Comparison of ENCODE assay signal across 15 mouse cellular contexts in the genomic region with DNA sequence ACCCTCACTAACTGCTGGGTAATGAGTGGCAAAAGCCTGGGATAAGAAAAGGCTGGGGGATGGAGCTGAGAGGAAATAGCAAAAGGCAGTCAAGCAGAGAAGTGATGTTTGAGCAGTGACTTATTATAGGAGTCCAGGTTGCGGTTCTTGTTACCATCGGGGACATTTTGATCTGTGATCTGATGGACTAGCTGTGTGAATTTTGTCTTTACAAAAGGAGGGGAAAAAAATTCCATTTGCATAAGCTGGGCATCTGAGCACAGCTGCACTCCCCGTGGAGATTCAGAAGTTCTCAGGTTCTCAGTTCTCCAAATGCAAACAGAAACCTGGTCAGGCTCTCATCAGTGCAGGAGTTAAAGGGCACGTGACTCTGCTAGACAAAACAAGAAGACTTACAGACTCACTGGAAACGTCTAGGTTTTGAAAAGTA. TPM values are rescaled to one million over a fixed set of nuclear protein-coding genes. Genes with fewer than 3 reads are reported as not detected.
A peak's percentile ranks its signal among the peaks of the same experiment; 100 is the strongest.
DNase-seq lines count a peak whose midpoint lies in the region; ATAC-seq and TF ChIP-seq lines count a peak whose summit lies in the region.
"Had no signal": no experiment of that assay in that cellular context is flagged by ENCODE, and none has a peak within 500 bp of the region (broad histone marks: within the 10 kb centered on the region; RNA-seq: fewer than 3 reads in every experiment).

No protein-coding gene starts in this region.

- H3K27ac ChIP-seq in heart, embryonic 13.5 days (replicated peaks) = no peak overlapping the region
- H3K27ac ChIP-seq in limb, embryonic 15.5 days = peak overlapping the region; percentile 38; the same call in 1 of the 2 replicates
- H3K27ac ChIP-seq in liver, embryonic 12.5 days = no peak overlapping the region
- H3K27ac ChIP-seq: forebrain, embryonic 15.5 days; liver, embryonic 14.5 days; midbrain, embryonic 12.5 days; neural tube, embryonic 15.5 days had no signal

- H3K27me3 ChIP-seq in heart, embryonic 13.5 days (replicated peaks) = no peaks in the 10 kb centered on the region
- no peaks in the 10 kb centered on the region for H3K27me3 ChIP-seq in limb, embryonic 15.5 days
- no peaks in the 10 kb centered on the region for H3K27me3 ChIP-seq in liver, embryonic 12.5 days (replicated peaks)
- H3K27me3 ChIP-seq: forebrain, embryonic 15.5 days; midbrain, embryonic 12.5 days; neural tube, embryonic 15.5 days had no signal

- no peak for DNase-seq in heart, adult 11 months
- DNase-seq in brain, embryonic 14.5 days (ENCODE audit: low read depth) = peak; percentile 22
- DNase-seq in kidney, adult 9 months = peak; percentile 87
- DNase-seq in lung, postnatal 25 days (ENCODE audit: low spot score) = no peak
- no peak for DNase-seq in thymus, postnatal 10 days (ENCODE audit: low spot score in 2 of 2)
- DNase-seq: cerebellum, postnatal 25 days; heart, adult 18-20 months; thymus, postnatal 4 days had no signal

- no peaks in the 10 kb centered on the region for H3K9me3 ChIP-seq in heart, embryonic 13.5 days
- no peaks in the 10 kb centered on the region for H3K9me3 ChIP-seq in limb, embryonic 15.5 days
- no peaks in the 10 kb centered on the region for H3K9me3 ChIP-seq in liver, embryonic 12.5 days (replicated peaks)
- H3K9me3 ChIP-seq: forebrain, embryonic 15.5 days; midbrain, embryonic 12.5 days; neural tube, embryonic 15.5 days had no signal

- H3K4me3 ChIP-seq in heart, embryonic 13.5 days = no peak overlapping the region
- H3K4me3 ChIP-seq in limb, embryonic 15.5 days = no peak overlapping the region
- no peak overlapping the region for H3K4me3 ChIP-seq in liver, embryonic 12.5 days
- H3K4me3 ChIP-seq: forebrain, embryonic 15.5 days; midbrain, embryonic 12.5 days; neural tube, embryonic 15.5 days had no signal

- 28% methylated on average over 5 of the region's 5 CpGs for WGBS in heart, embryonic 13.5 days
- WGBS in limb, embryonic 15.5 days = 22% methylated on average over 5 of the region's 5 CpGs
- WGBS in liver, embryonic 12.5 days (ENCODE audit: insufficient replicate concordance) = 42% methylated on average over 5 of the region's 5 CpGs

- H3K36me3 ChIP-seq in heart, embryonic 13.5 days = no peaks in the 10 kb centered on the region
- no peaks in the 10 kb centered on the region for H3K36me3 ChIP-seq in limb, embryonic 15.5 days
- H3K36me3 ChIP-seq in liver, embryonic 12.5 days = no peaks in the 10 kb centered on the region
- H3K36me3 ChIP-seq: forebrain, embryonic 15.5 days; midbrain, embryonic 12.5 days; neural tube, embryonic 15.5 days had no signal

- H3K9ac ChIP-seq in heart, embryonic 13.5 days = no peak overlapping the region
- no peak overlapping the region for H3K9ac ChIP-seq in limb, embryonic 15.5 days
- no peak overlapping the region for H3K9ac ChIP-seq in liver, embryonic 12.5 days
- H3K9ac ChIP-seq: forebrain, embryonic 15.5 days; liver, embryonic 14.5 days; midbrain, embryonic 12.5 days; neural tube, embryonic 15.5 days had no signal

- 0 out of 2 replicates have a peak overlapping the region, but pooled peaks have one; percentile 4 for H3K4me2 ChIP-seq in heart, embryonic 13.5 days
- no peak overlapping the region for H3K4me2 ChIP-seq in limb, embryonic 15.5 days
- no peak overlapping the region for H3K4me2 ChIP-seq in liver, embryonic 12.5 days
- H3K4me2 ChIP-seq: forebrain, embryonic 15.5 days; midbrain, embryonic 12.5 days; neural tube, embryonic 15.5 days had no signal

- no peak for TF ChIP-seq CTCF in brain, embryonic 14.5 days (IDR thresholded peaks at IDR 0.05; ENCODE audit: borderline replicate concordance, extremely low read depth, insufficient read depth, insufficient read length)

- TF ChIP-seq POLR2A in brain, embryonic 14.5 days (IDR thresholded peaks at IDR 0.05; ENCODE audit: borderline replicate concordance, extremely low read depth, insufficient read depth, insufficient read length, poor library complexity, severe bottlenecking) = no peak

- peaks cover 11% of the 10 kb centered on the region for H3K4me1 ChIP-seq in heart, embryonic 13.5 days
- H3K4me1 ChIP-seq in limb, embryonic 15.5 days = 0 out of 2 replicates have a peak, but pooled peaks cover 4% of the 10 kb centered on the region
- H3K4me1 ChIP-seq in liver, embryonic 12.5 days = no peaks in the 10 kb centered on the region
- H3K4me1 ChIP-seq: forebrain, embryonic 15.5 days; neural tube, embryonic 15.5 days had no signal

- no peak for ATAC-seq in heart, embryonic 13.5 days (ENCODE audit: extremely low read depth, insufficient number of reproducible peaks, low FRiP score, low TSS enrichment)
- ATAC-seq in limb, embryonic 15.5 days (ENCODE audit: insufficient number of reproducible peaks, low FRiP score, low TSS enrichment, low read depth) = no peak
- ATAC-seq in liver, embryonic 12.5 days = no peak
- ATAC-seq: forebrain, embryonic 15.5 days had no signal

RNA-seq across cellular contexts. Expression of a gene that starts 6.2 kb away (rescaled TPM):
- not detected in 2 replicates for polyA plus RNA-seq in heart, embryonic 13.5 days (2015; fragmentation: Nextera tagmentation; extraction: Ambion mirVana)
- polyA plus RNA-seq in brain, embryonic 14.5 days (2012; rRNA removed) = 0.37 and 0.98 TPM in 2 replicates
- polyA plus RNA-seq in limb, embryonic 15.5 days (2015; fragmentation: Nextera tagmentation; extraction: Ambion mirVana) = not detected in 2 replicates
- polyA plus RNA-seq in liver, embryonic 12.5 days (2016; fragmentation: Nextera tagmentation; extraction: Ambion mirVana) = not detected in 2 replicates

Comparison
In these comparisons a context has a peak if more than half of its experiments do, and no peak if none do; other contexts are left out.
1. DNase-seq: peak in brain, embryonic 14.5 days (single experiment) and kidney, adult 9 months (single experiment); none in heart, adult 11 months (single experiment), lung, postnatal 25 days (single experiment) and thymus, postnatal 10 days (0 of 2).